Mouse (Mus musculus) MEL (cell line): ENCODE measurements at regions not wholly inside any gene's neighbourhood (a gene's known extent, or its start where the extent isn't known, plus 50 kb on each side); places are given as distances from the start of the nearest gene placed in this dataset.

Experiments
- DNase-seq: peaks from one replicate; pipeline ENCODE4 v3.0.0; 2011; ENCODE audit warnings: low read depth, low spot score
- H3K27ac ChIP-seq: 2 replicates; pipeline ENCODE4 v1.5.1; 2012; ENCODE audit warnings: low read depth, mild to moderate bottlenecking, control low read depth, low read length, moderate library complexity; ENCODE audit not compliant: control insufficient read depth
- H3K27me3 ChIP-seq, 2 experiments: fragments of 150-350 bp in 1 of 2; sonication (generic) in 1 of 2; 2 replicates each; pipeline ENCODE4 v1.6.1; 2012; ENCODE audit warnings: low read length in 2 of 2, mild to moderate bottlenecking in 2 of 2, improper control_type of control experiment in 1 of 2, moderate library complexity in 1 of 2; ENCODE audit not compliant: insufficient read depth in 2 of 2, control insufficient read depth in 1 of 2
- H3K36me3 ChIP-seq, 2 experiments: 2 replicates each; pipeline ENCODE4 v1.6.1; 2012 to 2014; ENCODE audit warnings: low read length in 2 of 2, improper control_type of control experiment in 1 of 2, inconsistent platforms in 1 of 2, mild to moderate bottlenecking in 1 of 2; ENCODE audit not compliant: insufficient read depth in 2 of 2, control insufficient read depth in 1 of 2
- H3K4me1 ChIP-seq, 2 experiments: fragments of 150-350 bp in 1 of 2; sonication (generic) in 1 of 2; 2 replicates each; pipeline ENCODE4 v1.6.1; 2012; ENCODE audit warnings: low read length in 2 of 2, improper control_type of control experiment in 1 of 2, mild to moderate bottlenecking in 1 of 2; ENCODE audit not compliant: insufficient read depth in 2 of 2, control insufficient read depth in 1 of 2
- H3K4me3 ChIP-seq, 2 experiments: fragments of 150-350 bp in 1 of 2; sonication (generic) in 1 of 2; 2 replicates each; pipeline ENCODE4 v1.5.1; 2012; ENCODE audit warnings: low read depth in 2 of 2, low read length in 2 of 2, mild to moderate bottlenecking in 2 of 2, moderate library complexity in 2 of 2, control low read depth in 1 of 2, improper control_type of control experiment in 1 of 2; ENCODE audit not compliant: control insufficient read depth in 1 of 2, insufficient read depth in 1 of 2
- H3K79me2 ChIP-seq: 2 replicates; pipeline ENCODE4 v1.6.1; 2012; ENCODE audit warnings: mild to moderate bottlenecking, low read length, moderate library complexity; ENCODE audit not compliant: control insufficient read depth, poor library complexity, insufficient read depth
- H3K9ac ChIP-seq: 2 replicates; pipeline ENCODE4 v1.6.1; 2012; ENCODE audit warnings: low read depth, mild to moderate bottlenecking, control low read depth, low read length, moderate library complexity; ENCODE audit not compliant: control insufficient read depth, poor library complexity, severe bottlenecking
- H3K9me3 ChIP-seq: fragments of 150-350 bp; sonication (generic); replicated peaks from 2 replicates; pipeline ENCODE4 v1.6.1; 2012; ENCODE audit warnings: mild to moderate bottlenecking, low read length, improper control_type of control experiment, moderate library complexity; ENCODE audit not compliant: insufficient read depth
- ETS1 ChIP-seq: IDR thresholded peaks from 2 replicates; pipeline ENCODE4 v1.6.1; 2012; ENCODE audit warnings: low read depth, mild to moderate bottlenecking, inconsistent platforms, low read length, improper control_type of control experiment, moderate library complexity
- JUND ChIP-seq: IDR thresholded peaks from 2 replicates; pipeline ENCODE4 v1.6.1; 2011; ENCODE audit warnings: low read depth, mild to moderate bottlenecking, improper control_type of control experiment, low read length
- MAZ ChIP-seq: IDR thresholded peaks from 2 replicates; pipeline ENCODE4 v1.6.1; 2012; ENCODE audit warnings: low read depth, mild to moderate bottlenecking, inconsistent platforms, low read length, improper control_type of control experiment
- MXI1 ChIP-seq: IDR thresholded peaks from 2 replicates; pipeline ENCODE4 v1.6.1; 2011; ENCODE audit warnings: mild to moderate bottlenecking, low read depth, low read length, improper control_type of control experiment
- NELFE ChIP-seq: IDR thresholded peaks from 2 replicates; pipeline ENCODE4 v1.6.1; 2011; ENCODE audit warnings: low read depth, low read length, improper control_type of control experiment
- NRF1 ChIP-seq: IDR thresholded peaks from 2 replicates; pipeline ENCODE4 v1.6.1; 2014; ENCODE audit warnings: low read depth, mild to moderate bottlenecking, inconsistent platforms, low read length, improper control_type of control experiment, moderate library complexity; ENCODE audit not compliant: poor library complexity, insufficient read depth, severe bottlenecking
- ZNF384 ChIP-seq: IDR thresholded peaks from 2 replicates; pipeline ENCODE4 v1.6.1; 2012; ENCODE audit warnings: low read depth, mild to moderate bottlenecking, inconsistent platforms, low read length, improper control_type of control experiment

GRCm38 (mm10) chr6:60044751-60045150 is 618.7 kb upstream of the Gprin3 start:
- Histone ChIP-seq H3K9me3 (no peaks in the 10 kb centered on the region; the same call in 1 of the 2 replicates), H3K27ac (peak overlapping the region; percentile 96), H3K27me3 (no peaks in the 10 kb centered on the region), H3K4me3 (no peak overlapping the region), H3K9ac (no peak overlapping the region), H3K4me1 (peaks cover 14% of the 10 kb centered on the region in 2 experiments), H3K36me3 (peaks cover 0 to 20% of the 10 kb centered on the region in 2 experiments; a peak in 2 of 4 replicates), H3K79me2 (no peaks in the 10 kb centered on the region)
- peak; percentile 56 for DNase-seq
- no peak for TF ChIP-seq MXI1
- TF ChIP-seq ETS1: peak; percentile 59
- no peak for TF ChIP-seq JUND
- TF ChIP-seq ZNF384: no peak
- TF ChIP-seq NRF1: no peak
- TF ChIP-seq NELFE: no peak
- no peak for TF ChIP-seq MAZ
